Mouse (Mus musculus) heart, embryonic 12.5 days (tissue): ENCODE measurements around the gene Pbx1. TPM values are rescaled to one million over a fixed set of nuclear protein-coding genes. Genes with fewer than 3 reads are reported as not detected.

Experiments used
- ATAC-seq: fragments of 200-750 bp; cut with Nextera tagmentation; 2 replicates; pipeline ENCODE4 v1.8.0; 2017; ENCODE audit warnings: moderate TSS enrichment, moderate library complexity; ENCODE audit not compliant: insufficient number of reproducible peaks, low FRiP score
- H3K27ac ChIP-seq: fragments of 300-500 bp; sonication (generic); 2 replicates; pipeline ENCODE4 v1.5.1; 2016; ENCODE audit warnings: mild to moderate bottlenecking, moderate library complexity; ENCODE audit not compliant: poor library complexity, severe bottlenecking
- H3K27me3 ChIP-seq: fragments of 300-500 bp; sonication (generic); replicated peaks from 2 replicates; pipeline ENCODE4 v1.6.1; 2016; ENCODE audit warnings: mild to moderate bottlenecking, moderate library complexity
- H3K36me3 ChIP-seq: fragments of 300-500 bp; sonication (generic); 2 replicates; pipeline ENCODE4 v1.6.1; 2016; ENCODE audit warnings: mild to moderate bottlenecking, moderate library complexity
- H3K4me1 ChIP-seq: fragments of 300-500 bp; sonication (generic); replicated peaks from 2 replicates; pipeline ENCODE4 v1.6.1; 2016; ENCODE audit warnings: mild to moderate bottlenecking
- H3K4me2 ChIP-seq: fragments of 300-500 bp; sonication (generic); 2 replicates; pipeline ENCODE4 v1.6.1; 2016; ENCODE audit warnings: mild to moderate bottlenecking, moderate library complexity
- H3K4me3 ChIP-seq: fragments of 300-500 bp; sonication (generic); 2 replicates; pipeline ENCODE4 v1.5.1; 2016; ENCODE audit warnings: mild to moderate bottlenecking
- H3K9ac ChIP-seq: fragments of 300-500 bp; sonication (generic); 2 replicates; pipeline ENCODE4 v1.6.1; 2016; ENCODE audit warnings: mild to moderate bottlenecking, moderate library complexity
- H3K9me3 ChIP-seq: fragments of 300-500 bp; sonication (generic); replicated peaks from 2 replicates; pipeline ENCODE4 v1.6.1; 2016; ENCODE audit warnings: mild to moderate bottlenecking, moderate library complexity
- WGBS: fragments of 180-500 bp; shearing (Covaris S2); methylation state at CpG from one replicate; pipeline ENCODE4 v1.1.7; 2016; 5-methylcytosine and 5-hydroxymethylcytosine counted together
- polyA plus RNA-seq: library from polyadenylated mRNA; unstranded; fragments of >200 nt; fragmentation: Nextera tagmentation; extraction: Ambion mirVana; gene quantifications from 2 replicates; pipeline ENCODE4 v1.2.1, GENCODE M21; 2016

Pbx1 gene
- polyA plus RNA-seq, 1 experiment from 2014 or later = 26.3 TPM

DNA sequence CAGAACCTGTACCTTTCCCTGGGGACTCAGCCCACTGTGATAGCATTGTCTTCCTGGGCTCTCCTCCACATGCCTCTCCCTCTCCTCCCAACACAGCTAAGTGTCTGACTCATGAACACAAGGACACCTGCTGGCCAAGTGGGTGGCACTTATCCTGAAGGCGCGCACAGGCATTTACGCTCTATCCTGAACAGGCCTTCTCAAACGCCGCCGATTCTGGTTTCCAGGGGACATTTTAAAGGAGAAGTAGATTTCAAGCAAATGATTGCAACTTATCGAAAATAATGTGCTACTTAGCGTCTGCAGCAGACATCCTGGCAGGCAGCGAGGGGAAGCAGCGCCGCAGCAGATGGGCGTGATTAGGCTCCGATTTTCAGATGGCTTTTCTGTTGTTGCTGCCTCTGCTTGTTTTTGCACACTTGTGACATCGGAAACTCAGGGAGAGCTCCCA lies 211.0 kb downstream of the Pbx1 start:
- H3K9ac ChIP-seq = no peak overlapping the region
- H3K27ac ChIP-seq = no peak overlapping the region
- H3K4me1 ChIP-seq = peaks cover 52% of the 10 kb centered on the region
- H3K27me3 ChIP-seq = no peaks in the 10 kb centered on the region
- H3K4me2 ChIP-seq = peak overlapping the region; percentile 39
- H3K36me3 ChIP-seq = no peaks in the 10 kb centered on the region
- H3K9me3 ChIP-seq = no peaks in the 10 kb centered on the region
- ATAC-seq = no peak
- no peak overlapping the region for H3K4me3 ChIP-seq
- 51% methylated on average over 14 of the region's 14 CpGs for WGBS

DNA sequence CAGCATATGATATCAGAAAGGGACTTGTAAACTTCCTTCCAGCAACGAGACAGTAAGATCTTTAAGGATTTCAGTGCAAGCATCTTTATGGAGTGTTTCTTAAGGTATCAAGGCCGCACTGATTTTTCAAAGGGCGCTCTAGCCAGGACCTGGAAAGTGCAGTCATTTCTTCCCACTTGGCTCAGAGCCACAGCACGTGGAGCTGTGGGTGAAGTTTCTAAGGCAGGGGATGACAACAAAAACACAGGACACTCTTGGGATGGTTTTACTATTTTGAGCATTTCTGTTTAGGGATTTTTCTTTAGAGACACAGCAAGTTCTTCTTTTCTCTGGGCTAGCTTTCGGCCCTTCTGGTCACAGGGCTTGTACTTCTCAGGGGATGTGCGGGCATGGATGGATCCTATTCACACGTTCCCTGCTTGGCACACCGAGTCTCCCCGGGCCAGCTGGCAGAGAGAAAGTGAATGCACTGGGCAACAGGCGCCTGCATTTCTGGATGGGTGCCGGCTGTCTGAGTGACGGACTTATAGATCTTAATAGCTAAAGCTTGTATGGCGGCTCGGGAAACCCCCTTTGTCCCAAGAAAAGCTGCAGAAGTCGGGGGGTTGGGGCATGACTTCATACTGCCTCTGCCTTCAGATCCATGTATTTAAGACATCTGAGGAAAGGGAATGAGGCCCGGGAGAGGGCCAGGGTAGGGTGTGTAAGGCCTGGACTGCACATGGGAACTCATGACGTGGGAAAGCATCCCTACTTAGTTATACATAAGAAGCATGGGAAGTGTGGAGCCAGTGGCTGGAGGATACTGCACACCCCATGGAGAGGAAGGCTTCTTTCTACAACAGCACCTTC lies 215.9 kb downstream of the Pbx1 start:
- H3K4me3 ChIP-seq = no peak overlapping the region
- no peaks in the 10 kb centered on the region for H3K27me3 ChIP-seq
- no peaks in the 10 kb centered on the region for H3K9me3 ChIP-seq
- H3K36me3 ChIP-seq = no peaks in the 10 kb centered on the region
- H3K9ac ChIP-seq = no peak overlapping the region
- H3K27ac ChIP-seq = no peak overlapping the region
- H3K4me1 ChIP-seq = peaks cover 67% of the 10 kb centered on the region
- ATAC-seq = no peak
- WGBS = 75% methylated on average over 17 of the region's 17 CpGs
- no peak overlapping the region for H3K4me2 ChIP-seq

DNA sequence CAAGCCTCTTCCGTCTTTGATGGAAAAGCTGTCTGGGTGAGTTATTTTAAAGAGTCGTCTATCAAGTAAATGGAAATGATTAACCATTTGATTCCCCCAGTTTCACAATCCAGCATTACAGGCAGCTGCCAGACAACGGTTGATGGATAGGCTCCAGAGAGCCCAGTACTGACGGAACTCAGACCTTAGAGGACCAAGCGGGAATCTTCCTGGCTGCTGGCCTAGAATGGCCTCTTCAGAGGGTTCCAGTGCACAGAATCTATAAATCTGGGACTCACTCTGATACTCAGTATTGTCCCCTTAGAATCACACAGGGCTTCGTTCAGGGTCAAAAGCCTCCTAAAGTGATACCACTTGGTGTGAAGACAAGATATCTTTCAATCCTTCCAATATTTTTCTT lies 216.6 kb downstream of the Pbx1 start:
- Histone ChIP-seq H3K4me2 (no peak overlapping the region), H3K9me3 (no peaks in the 10 kb centered on the region), H3K36me3 (no peaks in the 10 kb centered on the region), H3K4me1 (peaks cover 60% of the 10 kb centered on the region), H3K27me3 (no peaks in the 10 kb centered on the region), H3K27ac (no peak overlapping the region), H3K9ac (no peak overlapping the region), H3K4me3 (no peak overlapping the region)
- WGBS = 55% methylated on average over 6 of the region's 6 CpGs
- no peak for ATAC-seq

DNA sequence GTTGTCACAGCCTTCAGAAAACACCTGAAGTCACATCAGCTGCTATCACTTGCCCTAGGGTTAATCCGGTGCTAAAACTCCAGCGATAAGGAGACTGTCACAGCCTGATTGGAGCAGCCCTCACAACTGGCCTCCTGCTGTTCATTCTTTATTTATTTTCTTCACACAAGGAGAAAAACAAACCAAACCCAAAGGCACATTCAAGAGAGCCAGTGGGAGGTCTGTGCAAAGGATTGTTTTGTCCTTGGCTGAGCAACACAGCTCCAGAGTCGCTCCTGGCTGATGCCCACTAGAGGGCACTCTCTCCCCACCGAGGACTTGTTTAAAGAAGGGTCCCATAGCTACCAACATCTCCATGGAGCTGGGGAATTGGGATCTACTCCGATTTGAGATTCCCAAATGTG lies 218.0 kb downstream of the Pbx1 start:
- H3K27ac ChIP-seq = no peak overlapping the region
- peak; percentile 69; the same call in 1 of the 2 replicates for ATAC-seq
- no peaks in the 10 kb centered on the region for H3K9me3 ChIP-seq
- H3K4me3 ChIP-seq = no peak overlapping the region
- H3K9ac ChIP-seq = no peak overlapping the region
- 6% methylated on average over 5 of the region's 5 CpGs for whole genome bisulfite sequencing
- no peaks in the 10 kb centered on the region for H3K27me3 ChIP-seq
- H3K36me3 ChIP-seq = peaks cover 9% of the 10 kb centered on the region
- peaks cover 47% of the 10 kb centered on the region for H3K4me1 ChIP-seq
- peak overlapping the region; percentile 33 for H3K4me2 ChIP-seq

DNA sequence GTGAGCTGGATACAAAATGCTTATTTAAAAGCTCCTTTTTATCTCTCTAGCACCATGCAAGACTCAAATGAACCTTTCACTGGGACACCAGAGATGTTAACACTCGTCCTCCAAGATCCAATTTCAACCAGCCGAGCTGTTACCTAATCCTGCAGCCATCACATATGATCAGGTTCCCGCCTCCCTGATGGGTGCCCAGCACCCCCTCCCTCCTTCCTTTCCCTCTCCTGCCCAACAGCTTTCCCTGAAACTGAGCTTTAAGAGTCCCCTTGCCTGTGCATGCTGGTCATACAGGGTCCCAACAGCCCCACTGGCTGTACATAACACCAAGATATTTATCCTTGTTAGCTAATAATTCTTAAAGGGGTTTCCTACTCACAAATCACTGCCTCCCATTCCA lies 218.5 kb downstream of the Pbx1 start:
- 37% methylated on average over 3 of the region's 3 CpGs for WGBS
- Histone ChIP-seq H3K27ac (no peak overlapping the region), H3K4me1 (peaks cover 44% of the 10 kb centered on the region), H3K4me3 (no peak overlapping the region), H3K4me2 (no peak overlapping the region), H3K27me3 (no peaks in the 10 kb centered on the region), H3K9ac (no peak overlapping the region), H3K9me3 (no peaks in the 10 kb centered on the region), H3K36me3 (peaks cover 13% of the 10 kb centered on the region)
- ATAC-seq = no peak

DNA sequence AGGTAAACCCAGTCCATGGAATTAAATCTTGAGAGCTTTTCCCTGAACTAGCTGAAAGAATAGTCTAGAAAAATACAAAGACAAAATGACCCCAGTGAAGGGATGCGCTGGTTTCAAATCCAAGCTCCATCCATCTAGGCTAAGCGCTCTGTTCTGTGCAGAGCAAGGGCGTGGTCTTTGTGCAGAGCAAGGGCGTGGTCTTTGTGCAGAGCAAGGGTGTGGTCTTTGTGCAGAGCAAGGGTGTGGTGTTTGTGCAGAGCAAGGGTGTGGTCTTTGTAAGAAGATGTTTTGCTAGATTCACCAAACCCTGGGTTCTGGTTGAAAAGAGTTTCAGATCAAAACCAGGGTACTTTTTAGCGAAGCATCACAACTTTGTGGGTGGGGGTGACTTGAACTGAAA lies 221.7 kb downstream of the Pbx1 start:
- H3K9me3 ChIP-seq = no peaks in the 10 kb centered on the region
- no peak overlapping the region for H3K4me3 ChIP-seq
- peak; percentile 80 for ATAC-seq
- no peak overlapping the region for H3K9ac ChIP-seq
- H3K27me3 ChIP-seq = no peaks in the 10 kb centered on the region
- peaks cover 25% of the 10 kb centered on the region for H3K36me3 ChIP-seq
- 87% methylated on average over 5 of the region's 5 CpGs for WGBS
- H3K4me1 ChIP-seq = peaks cover 20% of the 10 kb centered on the region
- no peak overlapping the region for H3K27ac ChIP-seq
- H3K4me2 ChIP-seq = no peak overlapping the region

DNA sequence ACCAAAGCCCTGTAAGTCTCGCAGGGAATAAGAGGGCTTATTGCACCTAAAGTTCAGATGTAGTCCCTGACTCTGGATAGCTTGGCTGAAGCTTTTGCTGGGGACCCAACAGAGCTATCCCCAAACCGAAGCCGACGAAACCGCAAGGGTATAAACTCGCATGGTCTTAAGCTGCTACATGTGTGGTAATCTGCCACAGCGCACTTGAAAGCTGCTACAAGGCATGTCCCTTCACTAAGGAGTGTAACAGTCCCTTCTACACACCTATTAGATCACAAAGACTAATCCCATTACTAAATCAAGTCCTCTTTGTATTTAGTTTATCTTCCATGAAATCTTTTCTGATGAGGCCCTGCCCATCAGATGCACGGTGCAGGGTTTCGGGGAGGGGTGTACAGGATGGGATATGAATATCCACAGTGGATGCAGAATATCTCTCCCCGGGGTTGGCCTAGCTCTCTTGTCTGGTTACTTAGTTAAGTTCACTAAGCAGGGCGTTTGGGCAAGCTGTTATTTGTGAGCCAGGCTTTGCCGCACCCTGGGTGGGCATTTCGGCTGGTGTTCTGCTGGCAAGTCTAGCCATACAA lies 231.4 kb downstream of the Pbx1 start:
- H3K4me2 ChIP-seq = no peak overlapping the region
- no peak overlapping the region for H3K27ac ChIP-seq
- ATAC-seq = no peak
- WGBS = 95% methylated on average over 13 of the region's 13 CpGs
- no peaks in the 10 kb centered on the region for H3K9me3 ChIP-seq
- peaks cover 12% of the 10 kb centered on the region for H3K4me1 ChIP-seq
- H3K9ac ChIP-seq = no peak overlapping the region
- no peak overlapping the region for H3K4me3 ChIP-seq
- peaks cover 35% of the 10 kb centered on the region for H3K36me3 ChIP-seq
- H3K27me3 ChIP-seq = no peaks in the 10 kb centered on the region

DNA sequence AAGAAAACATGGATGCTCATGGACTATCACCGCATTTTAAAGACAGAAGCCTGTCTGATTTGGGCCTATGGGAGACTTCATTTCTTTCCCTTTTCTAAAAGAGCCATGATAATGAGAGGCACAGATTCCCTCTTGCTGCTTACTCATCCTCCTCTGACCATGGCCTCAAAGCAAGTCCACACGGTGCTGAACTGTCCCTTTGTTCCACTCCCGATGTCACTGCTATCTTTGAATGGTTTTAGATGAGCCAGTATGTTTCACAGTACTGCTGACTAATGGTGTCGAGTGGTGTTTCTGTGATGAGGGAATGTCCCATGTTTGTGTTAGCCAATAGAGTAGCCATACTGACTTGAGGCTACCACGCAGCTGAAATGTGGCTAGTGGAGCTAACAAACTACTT lies 233.8 kb downstream of the Pbx1 start:
- H3K27ac ChIP-seq = no peak overlapping the region
- no peak overlapping the region for H3K4me2 ChIP-seq
- H3K36me3 ChIP-seq = peaks cover 52% of the 10 kb centered on the region
- 78% methylated on average over 5 of the region's 5 CpGs for WGBS
- H3K9ac ChIP-seq = no peak overlapping the region
- ATAC-seq = no peak
- H3K27me3 ChIP-seq = no peaks in the 10 kb centered on the region
- no peaks in the 10 kb centered on the region for H3K9me3 ChIP-seq
- no peak overlapping the region for H3K4me3 ChIP-seq
- H3K4me1 ChIP-seq = peaks cover 12% of the 10 kb centered on the region

DNA sequence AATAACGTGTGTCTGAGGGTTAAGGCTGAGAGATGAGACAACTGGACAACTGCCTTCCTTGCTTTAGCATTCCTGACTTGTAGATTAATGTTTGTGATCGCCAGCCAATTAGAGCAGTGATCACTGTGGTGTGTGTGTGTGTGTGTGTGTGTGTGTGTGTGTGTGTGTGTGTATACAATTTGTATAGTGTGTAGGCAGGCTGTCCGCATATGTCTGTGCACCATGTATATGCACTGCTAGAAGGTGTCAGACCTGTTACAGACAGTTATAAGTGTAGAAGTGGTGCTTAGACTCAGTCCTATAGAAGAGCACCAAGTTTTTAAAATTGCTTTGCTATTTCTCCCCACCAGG lies 234.2 kb downstream of the Pbx1 start:
- Histone ChIP-seq H3K36me3 (peaks cover 52% of the 10 kb centered on the region), H3K27me3 (no peaks in the 10 kb centered on the region), H3K9me3 (no peaks in the 10 kb centered on the region), H3K4me2 (no peak overlapping the region), H3K27ac (no peak overlapping the region), H3K4me3 (no peak overlapping the region), H3K4me1 (peaks cover 12% of the 10 kb centered on the region), H3K9ac (no peak overlapping the region)
- 76% methylated on average over 3 of the region's 3 CpGs for WGBS
- no peak; the same call in 1 of the 2 replicates for ATAC-seq

DNA sequence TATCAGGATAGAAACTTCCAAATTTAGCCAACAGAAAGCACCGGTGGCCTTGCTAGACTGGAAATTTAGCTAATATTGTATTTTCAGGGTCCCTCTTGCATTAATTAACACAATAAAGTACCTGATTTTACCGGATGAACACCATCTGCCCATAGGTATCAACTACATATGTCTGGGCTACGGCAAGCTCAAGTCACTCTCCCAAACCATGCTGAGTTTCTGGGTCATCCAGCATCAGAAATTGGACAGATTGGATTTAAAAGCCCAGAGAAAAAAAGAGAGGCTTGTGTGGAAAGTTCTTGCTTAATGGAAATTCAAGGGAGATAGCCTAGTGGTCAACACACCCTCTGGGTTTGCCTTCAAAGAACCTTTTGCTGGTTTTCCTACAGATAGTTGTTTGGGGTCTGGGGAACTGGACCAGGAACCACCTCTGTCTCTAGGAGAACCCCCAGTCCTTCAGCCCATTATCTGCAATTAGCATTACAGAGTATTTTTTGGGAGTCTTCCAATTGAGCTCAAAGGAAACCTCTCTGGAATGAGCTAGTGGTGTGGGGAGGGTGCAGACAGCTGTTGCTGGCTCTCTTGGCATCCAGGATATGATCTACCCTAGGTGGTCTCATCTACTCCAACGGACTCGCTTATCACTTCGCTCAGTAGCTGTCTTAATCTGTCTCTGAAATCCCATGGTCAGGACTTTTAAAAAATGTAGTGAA lies 234.7 kb downstream of the Pbx1 start:
- peaks cover 51% of the 10 kb centered on the region for H3K36me3 ChIP-seq
- WGBS = 77% methylated on average over 6 of the region's 6 CpGs
- ATAC-seq = peak; percentile 33; the same call in 1 of the 2 replicates

DNA sequence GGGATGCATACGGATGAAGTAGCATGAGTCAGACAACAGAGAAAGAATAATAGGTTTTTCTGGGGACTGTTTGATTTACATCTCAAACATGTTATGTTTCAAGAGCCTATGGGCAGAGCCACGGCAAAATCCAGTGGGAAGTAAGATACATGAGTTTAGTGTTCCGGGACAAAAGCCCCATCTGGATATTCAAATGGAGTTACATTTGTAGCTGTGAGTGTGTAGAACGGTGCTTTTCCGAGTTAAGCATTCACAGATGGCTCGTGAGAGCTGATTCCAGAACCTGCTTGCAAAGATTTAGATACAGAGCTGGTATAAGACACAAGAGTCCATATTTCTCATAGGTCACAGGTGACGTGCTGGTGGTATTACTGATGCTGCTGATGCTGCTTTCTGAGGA lies 238.7 kb downstream of the Pbx1 start:
- no peak overlapping the region for H3K4me3 ChIP-seq
- WGBS = 89% methylated on average over 7 of the region's 7 CpGs
- no peak overlapping the region for H3K9ac ChIP-seq
- peaks cover 12% of the 10 kb centered on the region for H3K4me1 ChIP-seq
- no peaks in the 10 kb centered on the region for H3K9me3 ChIP-seq
- H3K27ac ChIP-seq = no peak overlapping the region
- no peaks in the 10 kb centered on the region for H3K27me3 ChIP-seq
- ATAC-seq = no peak
- H3K36me3 ChIP-seq = peaks cover 36% of the 10 kb centered on the region
- no peak overlapping the region for H3K4me2 ChIP-seq

More for the DNA sequence above, 234.7 kb downstream of the Pbx1 start:
- no peaks in the 10 kb centered on the region for H3K9me3 ChIP-seq
- H3K4me3 ChIP-seq = no peak overlapping the region
- H3K27me3 ChIP-seq = no peaks in the 10 kb centered on the region
- H3K4me2 ChIP-seq = no peak overlapping the region
- peaks cover 12% of the 10 kb centered on the region for H3K4me1 ChIP-seq
- H3K9ac ChIP-seq = no peak overlapping the region
- H3K27ac ChIP-seq = no peak overlapping the region
